Comparison of ENCODE assay signal across 11 mouse cellular contexts in genomic region chr9:47167681-47168240, GRCm38 (mm10).
A peak's percentile ranks its signal among the peaks of the same experiment; 100 is the strongest.
DNase-seq lines count a peak whose midpoint lies in the region; ATAC-seq lines count a peak whose summit lies in the region.
"Had no signal": no experiment of that assay in that cellular context is flagged by ENCODE, and none has a peak within 500 bp of the region (broad histone marks: within the 10 kb centered on the region; RNA-seq: fewer than 3 reads in every experiment).

No protein-coding gene starts in this region.

- H3K4me2 ChIP-seq in hindbrain, embryonic 12.5 days (replicated peaks) = no peak overlapping the region
- peak overlapping the region; percentile 53 for H3K4me2 ChIP-seq in limb, embryonic 13.5 days (replicated peaks)
- H3K4me2 ChIP-seq: midbrain, embryonic 12.5 days had no signal

- H3K27me3 ChIP-seq in hindbrain, embryonic 10.5 days (ENCODE audit: insufficient read depth, poor library complexity, severe bottlenecking) = no peaks in the 10 kb centered on the region
- no peaks in the 10 kb centered on the region for H3K27me3 ChIP-seq in hindbrain, embryonic 12.5 days
- peaks cover 19% of the 10 kb centered on the region for H3K27me3 ChIP-seq in limb, embryonic 13.5 days
- H3K27me3 ChIP-seq: midbrain, embryonic 12.5 days had no signal

- no peak overlapping the region for H3K4me3 ChIP-seq in hindbrain, embryonic 10.5 days
- no peak overlapping the region for H3K4me3 ChIP-seq in hindbrain, embryonic 12.5 days
- peak overlapping the region; percentile 15 for H3K4me3 ChIP-seq in limb, embryonic 13.5 days
- H3K4me3 ChIP-seq: midbrain, embryonic 12.5 days had no signal

- WGBS in hindbrain, embryonic 10.5 days = 79% methylated on average over 20 of the region's 20 CpGs
- WGBS in hindbrain, embryonic 12.5 days = 75% methylated on average over 20 of the region's 20 CpGs
- 14% methylated on average over 20 of the region's 20 CpGs for WGBS in limb, embryonic 13.5 days

- no peak for ATAC-seq in hindbrain, embryonic 12.5 days (ENCODE audit: low FRiP score)
- no peak for ATAC-seq in limb, embryonic 13.5 days (ENCODE audit: low FRiP score, low read depth)

- H3K27ac ChIP-seq in hindbrain, embryonic 10.5 days = no peak overlapping the region
- H3K27ac ChIP-seq in hindbrain, embryonic 12.5 days = no peak overlapping the region
- no peak overlapping the region for H3K27ac ChIP-seq in limb, embryonic 13.5 days

- H3K4me1 ChIP-seq in hindbrain, embryonic 10.5 days (replicated peaks) = peaks cover 23% of the 10 kb centered on the region
- peaks cover 11% of the 10 kb centered on the region for H3K4me1 ChIP-seq in hindbrain, embryonic 12.5 days
- peaks cover 15% of the 10 kb centered on the region; the same call in 1 of the 2 replicates for H3K4me1 ChIP-seq in limb, embryonic 13.5 days

- no peaks in the 10 kb centered on the region for H3K9me3 ChIP-seq in hindbrain, embryonic 10.5 days
- H3K9me3 ChIP-seq in hindbrain, embryonic 12.5 days (replicated peaks) = no peaks in the 10 kb centered on the region
- no peaks in the 10 kb centered on the region for H3K9me3 ChIP-seq in limb, embryonic 13.5 days
- H3K9me3 ChIP-seq: midbrain, embryonic 12.5 days had no signal

- H3K36me3 ChIP-seq in hindbrain, embryonic 10.5 days = no peaks in the 10 kb centered on the region
- H3K36me3 ChIP-seq in hindbrain, embryonic 12.5 days = no peaks in the 10 kb centered on the region
- H3K36me3 ChIP-seq in limb, embryonic 13.5 days = no peaks in the 10 kb centered on the region
- H3K36me3 ChIP-seq: midbrain, embryonic 12.5 days had no signal

- intact Hi-C loops in left cerebral cortex, postnatal 36 days (cut with DNase I) = no loop called here

- peak; percentile 4 for DNase-seq in hindbrain, embryonic 10.5 days (ENCODE audit: low spot score)
- DNase-seq in embryo, embryonic 11 days = peak; percentile 34
- DNase-seq in retina, embryonic 14.5 days (ENCODE audit: low spot score) = peak; percentile 38
- no peak for DNase-seq in ovary, postnatal 36 days (ENCODE audit: low spot score)
- no peak for DNase-seq in left cerebral cortex, postnatal 36 days (ENCODE audit: low spot score in 2 of 2)
- DNase-seq in ovary, adult 18-20 months (ENCODE audit: low spot score) = no peak
- DNase-seq: B cell, adult 2 months; kidney, adult 8-10 months had no signal

- no peak overlapping the region for H3K9ac ChIP-seq in hindbrain, embryonic 12.5 days
- no peak overlapping the region for H3K9ac ChIP-seq in limb, embryonic 13.5 days
- H3K9ac ChIP-seq: midbrain, embryonic 12.5 days had no signal

Comparison
In these comparisons a context has a peak if more than half of its experiments do, and no peak if none do; other contexts are left out.
1. DNase-seq: peak in hindbrain, embryonic 10.5 days (single experiment), embryo, embryonic 11 days (single experiment) and retina, embryonic 14.5 days (single experiment); none in ovary, postnatal 36 days (single experiment), left cerebral cortex, postnatal 36 days (0 of 2) and ovary, adult 18-20 months (single experiment).